Mouse (Mus musculus): ENCODE results near the gene Nrg3. TPM values are rescaled to one million over a fixed set of nuclear protein-coding genes. Genes with fewer than 3 reads are reported as not detected.

Gene Nrg3
- total RNA-seq, 2 experiments from 2014 or later = not detected

DNA sequence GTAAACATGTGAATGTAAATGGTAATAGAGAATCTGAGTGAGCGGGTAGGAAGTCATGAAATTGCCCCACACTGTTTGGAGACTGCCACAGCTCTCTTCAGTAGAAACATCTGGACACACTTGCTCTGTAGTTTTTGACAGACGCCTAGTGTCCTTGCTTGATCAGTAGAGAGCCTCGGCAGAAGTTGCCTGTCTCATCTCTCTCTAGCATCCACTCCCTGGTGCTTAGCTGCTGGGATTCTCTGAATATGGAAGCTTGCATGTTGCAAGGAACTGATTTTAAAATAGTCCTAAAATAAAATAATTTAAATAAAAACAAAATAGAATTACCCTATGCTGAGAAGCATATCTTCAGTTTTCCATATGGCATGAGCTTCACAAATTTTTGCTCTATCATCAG lies 675.9 kb downstream of the Nrg3 start:
- TF ChIP-seq CTCF (IDR thresholded peaks at IDR 0.05) = no peak
- H3K4me3 ChIP-seq = no peak overlapping the region
- DNase-seq = no peak
- intact Hi-C loops (cut with DNase I) = no loop called here
- H3K27ac ChIP-seq = no peak overlapping the region

DNA sequence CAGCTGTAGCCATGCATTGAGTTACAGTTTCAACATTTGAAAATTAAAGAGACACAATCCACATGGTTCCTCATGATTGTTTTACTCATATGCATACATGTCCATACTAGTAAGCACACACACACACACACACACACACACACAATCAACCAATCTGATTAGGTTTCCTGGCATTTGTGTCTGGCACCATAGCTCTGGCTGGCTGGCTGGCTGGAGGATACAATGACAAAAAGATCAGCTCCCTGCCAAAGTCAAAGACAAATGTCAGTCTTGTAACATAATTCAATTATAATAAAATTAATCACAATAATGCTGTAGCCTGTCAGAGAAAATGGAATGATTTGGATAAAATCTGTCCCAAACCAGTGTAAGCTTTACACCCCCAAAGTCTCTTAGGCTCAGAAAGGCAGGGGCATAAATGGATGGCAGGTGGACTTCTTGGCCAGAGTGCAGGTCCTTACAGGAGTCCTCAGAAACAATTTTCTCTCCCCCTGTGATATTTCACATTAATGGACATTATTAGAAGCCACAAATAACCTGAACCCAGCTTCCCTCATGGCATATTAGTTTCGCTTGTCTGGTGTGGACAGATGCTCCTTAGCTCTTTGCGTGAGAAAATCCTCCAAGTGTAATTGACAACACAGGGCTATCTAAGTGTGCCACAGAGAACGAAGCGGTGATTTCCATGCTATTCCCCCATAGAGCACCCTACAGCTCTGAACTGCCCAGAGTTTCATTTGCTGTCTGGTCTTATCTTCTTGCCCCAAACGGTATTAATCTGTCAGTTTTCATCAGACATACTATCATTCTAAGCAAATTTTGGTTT lies 697.4 kb downstream of the Nrg3 start:
- H3K4me3 ChIP-seq = no peak overlapping the region
- intact Hi-C loops (cut with DNase I) = no loop called here
- no peak for DNase-seq
- H3K27ac ChIP-seq = no peak overlapping the region
- no peak for TF ChIP-seq CTCF (IDR thresholded peaks at IDR 0.05)

DNA sequence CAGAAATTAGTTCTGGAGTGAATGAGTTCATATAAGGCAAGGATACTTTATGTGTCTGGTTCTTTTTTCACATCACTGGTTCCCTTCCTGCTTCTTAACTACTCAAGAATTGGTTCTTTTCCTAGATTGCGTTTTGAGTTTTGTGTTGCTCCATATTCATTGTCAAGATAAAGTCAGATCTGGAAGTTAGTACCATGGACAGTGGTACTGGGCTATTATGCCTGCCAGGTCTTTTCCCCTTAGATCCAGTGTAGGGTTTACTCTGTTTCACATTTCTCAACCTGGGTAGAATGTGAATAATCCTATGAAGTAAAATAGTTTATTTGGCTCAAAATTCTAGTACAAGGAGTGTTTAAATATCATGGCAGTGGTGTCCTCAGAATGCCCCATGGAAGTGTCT lies 698.1 kb downstream of the Nrg3 start:
- Histone ChIP-seq H3K27ac (no peak overlapping the region), H3K4me3 (no peak overlapping the region)
- no peak for TF ChIP-seq CTCF (IDR thresholded peaks at IDR 0.05)
- intact Hi-C loops (cut with DNase I) = no loop called here
- DNase-seq = no peak

DNA sequence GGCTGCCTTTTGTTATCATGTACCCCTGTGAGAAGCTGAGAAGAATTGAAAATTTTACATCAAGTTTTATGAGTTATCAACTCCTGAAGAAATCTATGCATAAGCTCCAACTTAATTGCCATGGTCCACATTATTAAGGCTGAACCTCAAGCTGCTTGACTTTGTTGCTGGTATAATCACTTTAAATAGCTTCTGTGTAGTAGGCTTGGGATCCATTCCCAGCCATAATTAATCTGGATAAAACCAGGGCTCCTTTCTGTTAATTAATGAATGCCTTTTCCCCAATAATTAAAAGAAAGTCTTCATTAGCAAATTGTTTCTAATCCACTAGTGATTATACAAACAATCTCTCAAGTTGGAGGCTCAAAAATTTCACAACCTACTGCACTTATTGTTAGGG lies 742.4 kb downstream of the Nrg3 start:
- intact Hi-C loops (cut with DNase I) = no loop called here
- no peak overlapping the region for H3K27ac ChIP-seq
- H3K4me3 ChIP-seq = no peak overlapping the region
- no peak for DNase-seq
- no peak for TF ChIP-seq CTCF (IDR thresholded peaks at IDR 0.05)

DNA sequence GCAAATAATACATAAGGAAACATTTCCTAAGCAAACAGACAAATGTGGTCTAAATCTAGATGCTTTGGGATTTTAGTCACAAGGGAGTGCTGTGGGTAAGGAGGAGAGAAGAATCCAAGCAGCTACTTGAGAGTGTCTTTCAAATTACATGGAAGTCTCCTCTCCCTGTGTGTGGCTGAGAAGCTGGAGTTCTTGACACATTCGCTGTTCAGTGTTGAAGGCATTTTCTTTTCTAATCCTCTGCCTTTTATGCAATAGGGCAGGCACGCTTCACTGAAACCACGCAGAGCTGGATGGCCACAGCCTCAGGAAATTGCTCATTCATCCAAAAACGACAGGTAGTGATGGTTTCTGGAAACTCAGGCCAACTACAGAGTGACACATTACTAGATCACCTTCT lies 769.0 kb downstream of the Nrg3 start:
- DNase-seq = no peak
- no peak overlapping the region for H3K27ac ChIP-seq
- intact Hi-C loops (cut with DNase I) = no loop called here
- no peak for TF ChIP-seq CTCF (IDR thresholded peaks at IDR 0.05)
- H3K4me3 ChIP-seq = no peak overlapping the region

DNA sequence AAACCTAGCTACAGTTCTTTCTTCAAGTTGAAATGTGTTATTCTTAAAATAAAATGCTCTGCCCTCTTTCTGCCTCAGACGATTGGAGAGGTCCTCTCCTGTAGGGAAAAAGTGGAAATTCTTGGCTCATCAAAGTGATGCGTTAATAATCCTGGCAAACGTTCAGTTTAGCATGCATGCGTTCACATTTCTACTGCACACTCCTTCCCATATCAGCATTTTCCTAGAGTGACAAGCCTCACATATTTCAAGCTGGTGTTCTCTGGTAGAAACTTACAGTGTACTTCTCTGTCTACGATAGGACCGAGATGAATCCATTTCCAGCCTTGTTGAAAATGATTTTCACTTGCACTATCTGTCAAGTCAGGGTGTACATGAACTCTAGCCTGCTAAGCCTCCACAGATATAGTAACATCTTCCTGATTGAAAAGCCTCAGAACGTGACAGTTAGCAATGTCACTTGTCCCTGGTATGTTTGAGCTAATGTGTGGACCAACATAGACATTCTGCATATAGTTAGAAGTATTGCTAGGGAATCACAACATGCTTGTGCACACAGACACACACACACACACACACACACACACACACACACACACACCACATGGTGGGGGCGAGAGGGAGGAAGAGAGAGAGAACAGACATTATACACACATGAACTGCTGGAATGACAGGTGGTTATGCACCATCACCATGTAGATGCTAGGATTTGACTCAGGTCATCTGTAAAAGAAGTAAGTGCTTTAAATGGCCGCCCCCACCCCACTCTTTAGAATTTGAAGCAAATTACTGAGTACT lies 770.1 kb downstream of the Nrg3 start:
- Histone ChIP-seq H3K27ac (no peak overlapping the region), H3K4me3 (no peak overlapping the region)
- DNase-seq = no peak
- intact Hi-C loops (cut with DNase I) = no loop called here
- TF ChIP-seq CTCF (IDR thresholded peaks at IDR 0.05) = no peak

DNA sequence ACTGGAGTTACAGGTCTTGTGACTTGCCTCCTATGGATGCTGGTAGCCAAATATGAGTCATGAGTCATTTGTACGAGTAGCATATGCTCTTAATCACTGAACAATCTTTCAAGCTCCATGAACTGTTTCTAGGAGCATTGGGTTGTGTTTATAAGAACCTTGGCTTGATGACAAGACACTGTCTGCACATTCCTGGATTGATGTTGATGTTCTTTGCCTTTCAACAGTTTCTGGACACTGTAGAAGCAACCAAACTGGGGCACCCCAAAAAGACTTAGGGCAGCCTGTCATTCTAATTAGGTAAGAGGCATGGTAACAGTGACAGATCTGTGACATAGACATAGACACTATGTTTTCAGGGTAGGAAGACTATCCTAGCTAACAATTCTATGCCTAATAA lies 771.5 kb downstream of the Nrg3 start:
- no peak for TF ChIP-seq CTCF (IDR thresholded peaks at IDR 0.05)
- intact Hi-C loops (cut with DNase I) = no loop called here
- H3K27ac ChIP-seq = no peak overlapping the region
- H3K4me3 ChIP-seq = no peak overlapping the region
- DNase-seq = no peak

DNA sequence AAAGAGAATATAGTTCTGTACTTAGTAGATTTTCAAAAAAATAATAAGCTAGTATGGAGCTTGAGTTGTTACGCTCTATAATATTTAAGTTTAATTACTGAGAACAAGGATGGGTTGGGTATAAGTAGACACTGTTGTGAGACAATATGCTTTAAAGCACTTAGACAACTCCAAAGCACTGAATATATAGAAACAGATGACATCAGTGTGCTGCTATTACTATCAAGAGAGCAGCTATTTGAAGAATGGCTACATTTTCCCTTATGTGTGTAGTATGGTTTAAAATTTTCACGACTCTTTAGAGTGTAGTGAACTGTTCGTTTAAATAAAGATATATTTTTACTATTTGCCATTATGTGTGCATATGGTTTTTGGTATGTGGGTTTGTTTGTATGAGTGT lies 771.9 kb downstream of the Nrg3 start:
- H3K27ac ChIP-seq = no peak overlapping the region
- no peak for TF ChIP-seq CTCF (IDR thresholded peaks at IDR 0.05)
- no peak for DNase-seq
- H3K4me3 ChIP-seq = no peak overlapping the region
- intact Hi-C loops (cut with DNase I) = no loop called here

DNA sequence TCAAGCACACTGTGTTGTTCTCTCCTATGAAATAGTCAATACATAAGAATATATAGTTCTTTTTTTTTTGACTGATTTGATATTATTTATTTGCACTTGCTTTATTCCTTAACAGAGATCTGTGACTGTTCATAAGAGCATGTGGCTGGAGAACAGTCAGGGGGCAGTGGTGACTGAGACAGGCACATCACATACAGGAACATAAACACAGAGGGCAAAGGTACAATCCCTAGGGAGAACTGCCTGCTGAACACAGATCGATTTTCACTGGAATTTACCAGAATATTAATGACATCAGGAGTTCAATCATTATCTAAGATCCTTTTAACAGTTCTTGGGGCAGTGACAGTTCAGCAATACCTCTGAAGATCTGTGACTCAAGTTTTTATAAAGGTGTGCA lies 812.9 kb downstream of the Nrg3 start:
- intact Hi-C loops (cut with DNase I) = no loop called here
- no peak for TF ChIP-seq CTCF (IDR thresholded peaks at IDR 0.05)
- H3K27ac ChIP-seq = no peak overlapping the region

DNA sequence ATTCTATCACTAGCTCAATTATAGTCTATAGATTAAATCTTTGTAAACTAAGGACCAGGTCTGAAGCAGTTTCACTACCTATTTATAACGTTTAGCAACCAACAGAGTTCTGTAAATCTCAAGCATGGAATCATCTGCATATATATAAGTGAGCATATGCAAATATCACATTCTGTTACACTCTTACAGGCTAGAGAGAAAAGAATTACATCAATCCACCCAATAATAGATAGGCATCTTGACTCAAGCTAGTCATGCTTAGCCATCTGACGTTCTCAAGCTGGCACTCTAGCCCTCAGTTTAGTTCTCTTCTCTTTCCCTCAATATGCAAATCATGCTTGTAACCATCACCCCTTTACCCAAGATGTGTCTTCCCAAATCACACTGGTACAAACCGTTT lies 835.8 kb downstream of the Nrg3 start:
- no peak for TF ChIP-seq CTCF (IDR thresholded peaks at IDR 0.05)
- intact Hi-C loops (cut with DNase I) = no loop called here
- no peak overlapping the region for H3K27ac ChIP-seq
- no peak for DNase-seq
- H3K4me3 ChIP-seq = no peak overlapping the region

More for the DNA sequence above, 812.9 kb downstream of the Nrg3 start:
- DNase-seq = no peak
- no peak overlapping the region for H3K4me3 ChIP-seq

DNA sequence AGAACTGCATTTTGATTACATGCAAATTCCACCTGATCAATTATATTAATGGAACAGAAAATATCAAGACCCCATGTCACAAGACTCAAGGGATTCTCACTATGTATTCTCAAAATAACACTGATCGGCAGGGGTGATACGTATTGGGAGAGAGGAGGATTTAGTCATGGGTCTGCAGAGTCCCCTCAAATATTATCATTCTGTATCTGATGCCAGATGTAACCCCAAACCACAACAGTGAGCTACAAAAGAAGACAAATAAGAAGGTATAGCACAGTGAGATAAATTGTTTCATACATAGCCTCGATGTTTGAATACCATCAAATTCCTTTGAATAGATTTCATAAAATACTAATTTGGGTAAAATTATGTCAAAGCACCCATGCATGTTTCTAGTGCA lies 842.8 kb downstream of the Nrg3 start:
- no peak for TF ChIP-seq CTCF (IDR thresholded peaks at IDR 0.05)
- intact Hi-C loops (cut with DNase I) = no loop called here
- no peak overlapping the region for H3K27ac ChIP-seq
- no peak overlapping the region for H3K4me3 ChIP-seq
- DNase-seq = no peak

DNA sequence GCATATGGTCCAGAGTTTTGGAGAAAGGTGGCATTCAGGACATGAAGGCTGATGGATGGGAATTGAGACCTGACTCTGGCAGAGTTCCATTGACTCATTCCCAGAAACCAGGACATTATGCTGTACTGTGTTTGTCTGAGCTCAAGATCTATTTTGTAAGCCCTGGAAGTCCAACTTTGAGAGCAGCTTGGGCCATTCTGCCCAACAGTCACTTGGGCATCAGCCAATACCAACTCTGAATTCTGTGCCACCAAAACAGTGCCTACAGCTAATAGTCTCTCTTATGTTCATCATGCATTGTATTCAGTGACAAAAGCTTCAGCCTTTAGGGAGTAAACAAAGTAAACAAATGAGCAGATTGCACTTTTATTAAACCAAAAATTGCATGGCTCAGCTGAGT lies 843.2 kb downstream of the Nrg3 start:
- Histone ChIP-seq H3K4me3 (no peak overlapping the region), H3K27ac (no peak overlapping the region)
- intact Hi-C loops (cut with DNase I) = no loop called here
- DNase-seq = no peak
- no peak for TF ChIP-seq CTCF (IDR thresholded peaks at IDR 0.05)

DNA sequence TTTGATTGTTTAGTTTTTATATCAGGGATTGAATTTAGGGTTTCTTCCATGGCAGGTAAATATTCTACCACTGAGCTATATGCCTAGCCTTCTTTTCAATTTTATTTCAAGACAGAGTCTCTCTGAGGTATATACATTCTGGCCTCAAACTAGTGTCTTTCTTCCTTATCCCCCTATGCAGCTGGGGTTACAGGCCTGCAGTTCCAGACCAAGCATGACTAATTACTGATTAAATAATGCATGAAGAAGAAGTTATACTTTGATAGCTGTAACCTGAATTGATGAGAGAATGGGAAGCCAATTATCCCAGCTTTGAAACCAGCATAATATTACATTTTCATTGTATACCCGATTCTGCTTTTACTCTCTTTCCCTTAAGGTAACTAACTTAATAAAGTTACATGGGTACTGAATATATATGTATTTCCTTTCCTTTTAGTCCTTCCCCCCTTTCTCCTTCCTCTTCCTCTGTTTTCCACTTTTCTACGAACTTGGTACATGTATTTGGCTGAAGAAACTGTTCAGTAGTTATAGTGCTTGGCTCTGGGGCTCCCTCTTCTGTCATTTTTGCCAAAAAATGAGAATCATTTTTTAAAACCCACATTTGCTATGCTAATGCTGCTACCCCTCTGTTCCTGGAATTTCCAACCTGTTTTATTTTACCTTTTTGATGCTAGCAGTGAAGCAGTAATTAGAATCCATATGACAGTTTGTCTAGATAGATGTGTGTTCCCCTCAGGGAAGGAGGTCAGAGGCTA lies 843.8 kb downstream of the Nrg3 start:
- no peak for TF ChIP-seq CTCF (IDR thresholded peaks at IDR 0.05)
- DNase-seq = no peak
- no peak overlapping the region for H3K27ac ChIP-seq
- no peak overlapping the region for H3K4me3 ChIP-seq
- intact Hi-C loops (cut with DNase I) = no loop called here
